Mouse (Mus musculus): Measurements from ENCODE around the gene Ddit4.

- no peak for TF ChIP-seq POLR2A (IDR thresholded peaks at IDR 0.05; ENCODE audit: borderline replicate concordance, control insufficient read depth, low read depth, low read length)
- no peak for TF ChIP-seq CTCF (IDR thresholded peaks at IDR 0.05; ENCODE audit: control insufficient read depth, insufficient read depth, low read length)
These were observed 46.0 kb upstream of the Ddit4 start for GRCm38 (mm10) chr10:59997591-59997990.

Measured in bone marrow, adult 2 months (tissue).